20 mouse cellular contexts compared by ENCODE assay signal in the genomic region with DNA sequence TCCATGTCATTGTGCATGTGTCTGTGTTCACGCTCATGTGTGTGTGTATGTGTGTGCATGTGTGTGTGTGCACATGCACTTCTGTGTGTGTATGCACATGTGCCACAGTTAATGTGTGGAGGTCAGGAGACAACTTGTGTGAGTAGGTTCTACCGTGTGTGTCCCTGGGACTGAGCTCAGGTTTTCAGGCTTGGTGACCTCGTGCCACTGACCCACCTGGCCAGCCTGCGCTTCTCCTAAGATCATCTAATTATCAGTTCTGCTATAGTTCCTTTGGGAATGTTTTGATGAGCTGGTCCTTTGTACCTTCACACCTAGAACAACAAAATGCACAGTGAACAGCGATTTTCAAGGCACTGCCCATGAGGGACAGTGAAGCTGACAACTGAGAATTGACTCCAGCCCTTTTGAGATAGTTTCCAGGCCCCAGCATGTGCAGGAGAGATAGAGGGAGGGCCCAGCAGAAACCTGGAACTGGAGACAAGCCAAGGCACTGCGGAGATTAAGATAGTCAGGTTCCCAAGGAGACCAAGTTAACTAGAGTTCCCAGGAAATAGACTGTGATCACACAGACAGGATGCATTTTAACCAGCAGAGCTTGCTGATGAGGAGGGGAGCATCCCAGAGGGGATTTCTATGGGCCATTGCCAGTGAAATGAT. TPM values are rescaled to one million over a fixed set of nuclear protein-coding genes. Genes with fewer than 3 reads are reported as not detected.
DNase-seq lines count a peak whose midpoint lies in the region; ATAC-seq lines count a peak whose summit lies in the region.
"Had no signal": no experiment of that assay in that cellular context is flagged by ENCODE, and none has a peak within 500 bp of the region (broad histone marks: within the 10 kb centered on the region; RNA-seq: fewer than 3 reads in every experiment).

No protein-coding gene starts in this region.

- H3K27me3 ChIP-seq in embryonic facial prominence, embryonic 10.5 days (replicated peaks; ENCODE audit: low read depth, poor library complexity, severe bottlenecking) = no peaks in the 10 kb centered on the region
- H3K27me3 ChIP-seq: forebrain, embryonic 15.5 days; heart, embryonic 15.5 days; limb, embryonic 15.5 days had no signal

- DNase-seq in spleen, adult 12 weeks (ENCODE audit: low spot score) = peak; percentile 72
- DNase-seq in spleen, adult 18-20 months = no peak
- peak; percentile 48 for DNase-seq in liver
- DNase-seq in embryonic facial prominence, embryonic 10.5 days (ENCODE audit: low spot score) = no peak
- DNase-seq: B cell, adult 2 months; cerebellum, postnatal 10 days; heart, adult 18-20 months; kidney, adult 18-20 months; kidney, postnatal 10 days; lung, postnatal 14 days; midbrain, embryonic 14.5 days; retina, postnatal 1 day; thymus, adult 2 months had no signal

- no peaks in the 10 kb centered on the region for H3K4me1 ChIP-seq in embryonic facial prominence, embryonic 10.5 days
- H3K4me1 ChIP-seq: forebrain, embryonic 15.5 days; hindbrain, embryonic 10.5 days; limb, embryonic 15.5 days had no signal

- no peak overlapping the region for H3K27ac ChIP-seq in embryonic facial prominence, embryonic 10.5 days (replicated peaks)
- H3K27ac ChIP-seq: forebrain, embryonic 15.5 days; heart, embryonic 15.5 days; hindbrain, embryonic 10.5 days; limb, embryonic 15.5 days had no signal

- peak; percentile 27; the same call in 1 of the 2 replicates for ATAC-seq in megakaryocyte, adult 5-6 weeks (ENCODE audit: poor library complexity, severe bottlenecking)
- ATAC-seq in activated CD4-positive, CD25-positive, alpha-beta regulatory T cell, adult 4 months = no peak
- no peak for ATAC-seq in frontal cortex, adult (ENCODE audit: low TSS enrichment)
- ATAC-seq: forebrain, embryonic 15.5 days had no signal

- H3K9me3 ChIP-seq in embryonic facial prominence, embryonic 10.5 days = peaks cover 7% of the 10 kb centered on the region
- H3K9me3 ChIP-seq: heart, embryonic 15.5 days; limb, embryonic 15.5 days had no signal

- WGBS in embryonic facial prominence, embryonic 10.5 days = 87% methylated on average over 6 of the region's 6 CpGs

- H3K36me3 ChIP-seq in embryonic facial prominence, embryonic 10.5 days (replicated peaks) = 0 out of 2 replicates have a peak, but pooled peaks cover 3% of the 10 kb centered on the region
- H3K36me3 ChIP-seq: forebrain, embryonic 15.5 days; heart, embryonic 15.5 days; hindbrain, embryonic 10.5 days; limb, embryonic 15.5 days had no signal

- H3K4me3 ChIP-seq in embryonic facial prominence, embryonic 10.5 days = no peak overlapping the region
- H3K4me3 ChIP-seq: forebrain, embryonic 15.5 days; heart, embryonic 15.5 days; hindbrain, embryonic 10.5 days; limb, embryonic 15.5 days had no signal

RNA-seq across cellular contexts. Expression of a gene that starts 12.3 kb away (rescaled TPM):
- total RNA-seq in megakaryocyte, adult 5-6 weeks (2015) = 6.9 and 8.5 TPM in 2 replicates
- 10.6 and 14.0 TPM in 2 replicates for total RNA-seq in megakaryocyte, adult 5-6 weeks (2017)
- 19.0 and 21.7 TPM in 2 replicates for polyA plus RNA-seq in embryonic facial prominence, embryonic 10.5 days (2016; fragmentation: Nextera tagmentation; extraction: Ambion mirVana)
- 1 to 10 TPM; 4.2 to 4.6 TPM for polyA plus RNA-seq in activated CD4-positive, CD25-positive, alpha-beta regulatory T cell, adult 4 months (2017; shearing (Covaris generic))

RNA-seq across cellular contexts. Expression of a gene that starts 44.4 kb away (rescaled TPM):
- total RNA-seq in megakaryocyte, adult 5-6 weeks (2015) = 490 and 593 TPM in 2 replicates
- total RNA-seq in megakaryocyte, adult 5-6 weeks (2017) = 665 and 673 TPM in 2 replicates
- polyA plus RNA-seq in embryonic facial prominence, embryonic 10.5 days (2016; fragmentation: Nextera tagmentation; extraction: Ambion mirVana) = 192 and 199 TPM in 2 replicates
- polyA plus RNA-seq in activated CD4-positive, CD25-positive, alpha-beta regulatory T cell, adult 4 months (2017; shearing (Covaris generic)) = 100 to 1,000 TPM; 350 to 408 TPM

Comparison
In these comparisons a context has a peak if more than half of its experiments do, and no peak if none do; other contexts are left out.
1. DNase-seq: peak in spleen, adult 12 weeks (single experiment) and liver (single experiment); none in spleen, adult 18-20 months (0 of 2) and embryonic facial prominence, embryonic 10.5 days (single experiment).